Mouse (Mus musculus) myocyte (in vitro differentiated cells): ENCODE measurements around the gene Gm12253.

Source experiments
- CEBPB ChIP-seq: IDR thresholded peaks from 2 replicates; pipeline ENCODE4 v1.6.1; 2011; ENCODE audit warnings: mild to moderate bottlenecking, moderate library complexity; ENCODE audit not compliant: poor library complexity, insufficient read depth, severe bottlenecking
- E2F4 ChIP-seq: IDR thresholded peaks from one replicate; pipeline ENCODE4 v1.6.1; 2011; ENCODE audit warnings: mild to moderate bottlenecking, control low read depth, moderate library complexity; ENCODE audit not compliant: insufficient read depth
- MAX ChIP-seq: IDR thresholded peaks from one replicate; pipeline ENCODE4 v1.6.1; 2011; ENCODE audit warnings: low read depth, mild to moderate bottlenecking, control low read depth
- MYOD1 ChIP-seq, 3 experiments: IDR thresholded peaks; one replicate each; pipeline ENCODE4 v1.6.1; 2011; ENCODE audit warnings: control low read depth in 2 of 3, low read depth in 2 of 3, mild to moderate bottlenecking in 2 of 3, moderate library complexity in 1 of 3; ENCODE audit not compliant: insufficient read length in 2 of 3, control insufficient read depth in 1 of 3
- MYOG ChIP-seq, 3 experiments: IDR thresholded peaks; one replicate each; pipeline ENCODE4 v1.6.1; 2011; ENCODE audit warnings: control low read depth in 2 of 3, low read depth in 2 of 3, mild to moderate bottlenecking in 2 of 3; ENCODE audit not compliant: insufficient read length in 2 of 3, control insufficient read depth in 1 of 3, insufficient read depth in 1 of 3
- POLR2A ChIP-seq: IDR thresholded peaks from one replicate; pipeline ENCODE4 v1.6.1; 2011; ENCODE audit warnings: low read depth, mild to moderate bottlenecking, control low read depth, moderate library complexity; ENCODE audit not compliant: insufficient read length
- POLR2AphosphoS2 ChIP-seq: IDR thresholded peaks from one replicate; pipeline ENCODE4 v1.6.1; 2011; ENCODE audit warnings: low read depth, control low read depth; ENCODE audit not compliant: insufficient read length
- REST ChIP-seq: IDR thresholded peaks from one replicate; pipeline ENCODE4 v1.6.1; 2011; ENCODE audit warnings: mild to moderate bottlenecking, control low read depth, moderate library complexity; ENCODE audit not compliant: insufficient read depth, insufficient read length
- SRF ChIP-seq: IDR thresholded peaks from one replicate; pipeline ENCODE4 v1.6.1; 2011; ENCODE audit warnings: low read depth; ENCODE audit not compliant: control insufficient read depth, insufficient read length
- TCF12 ChIP-seq: IDR thresholded peaks from one replicate; pipeline ENCODE4 v1.6.1; 2011; ENCODE audit warnings: mild to moderate bottlenecking, control low read depth; ENCODE audit not compliant: poor library complexity, insufficient read depth, severe bottlenecking
- USF1 ChIP-seq: IDR thresholded peaks from one replicate; pipeline ENCODE4 v1.6.1; 2011; ENCODE audit warnings: low read depth, mild to moderate bottlenecking, control low read depth, moderate library complexity

- TF ChIP-seq POLR2A (no peak), REST (no peak), MYOD1 (IDR thresholded peaks at IDR 0.05; ENCODE audit: control insufficient read depth in 1 of 3, insufficient read length in 2 of 3, low read depth in 2 of 3) (no peak), POLR2AphosphoS2 (no peak), E2F4 (no peak), TCF12 (no peak), USF1 (no peak), CEBPB (no peak), MAX (no peak), MYOG (IDR thresholded peaks at IDR 0.05; ENCODE audit: control insufficient read depth in 1 of 3, insufficient read depth in 1 of 3, insufficient read length in 2 of 3, low read depth in 2 of 3) (no peak), SRF (no peak)
Observed at GRCm38 (mm10) chr11:58399985-58400645, 32.2 kb upstream of the Gm12253 start.
